Mouse (Mus musculus): ENCODE measurements around the gene Cuedc1.

The Cuedc1 gene

DNA sequence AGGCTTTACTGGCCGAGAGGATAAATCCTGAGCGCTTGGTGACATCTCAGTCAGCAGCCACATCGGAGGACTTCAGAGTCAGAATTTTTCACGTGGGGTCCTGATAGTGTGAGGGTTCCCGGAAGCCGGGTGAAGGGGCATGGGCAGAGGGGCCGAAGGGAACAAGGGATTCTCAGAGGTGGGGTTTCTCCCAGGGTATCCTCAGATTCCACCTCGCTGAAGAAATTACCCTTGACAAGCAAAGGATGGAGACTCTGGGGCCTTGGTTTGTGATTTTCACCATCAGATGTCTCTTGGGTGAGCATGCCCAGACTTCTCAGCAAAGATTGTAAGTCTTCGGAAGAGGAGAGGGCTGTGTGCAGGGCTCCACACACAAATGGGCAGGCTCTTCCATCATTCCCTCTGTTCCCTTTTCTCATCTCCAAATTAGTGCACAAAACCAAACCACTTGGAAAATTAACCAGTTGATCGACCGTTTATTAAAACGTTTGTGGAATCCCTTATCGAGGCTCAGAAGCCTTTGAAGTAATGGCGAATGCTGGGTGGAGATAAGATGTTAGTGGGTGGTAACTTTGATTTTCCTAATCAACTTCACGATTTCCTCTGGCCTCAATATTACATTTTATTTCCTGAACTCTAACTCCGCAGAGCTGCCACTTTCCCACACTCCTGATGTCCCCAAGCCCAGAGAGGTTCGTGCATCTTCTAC is at the start of gene Cuedc1:
Gene Cuedc1, plus strand, starts transcription at position 38 of the 709 bp plus-strand sequence.
- no peak for DNase-seq

GRCm38 (mm10) chr11:88048961-88049670 is 48.7 kb upstream of the Cuedc1 start:
- no peak for DNase-seq

- DNase-seq = no peak
Observed at GRCm38 (mm10) chr11:88049732-88050131, 48.1 kb upstream of the Cuedc1 start.

GRCm38 (mm10) chr11:88052638-88053037 is 45.2 kb upstream of the Cuedc1 start:
- no peak for DNase-seq

GRCm38 (mm10) chr11:88053821-88054220 is 44.0 kb upstream of the Cuedc1 start:
- no peak for DNase-seq

- DNase-seq = peak in 1 of 2 experiments; percentile 53
Observed at GRCm38 (mm10) chr11:88054589-88054988, 43.3 kb upstream of the Cuedc1 start.

DNA sequence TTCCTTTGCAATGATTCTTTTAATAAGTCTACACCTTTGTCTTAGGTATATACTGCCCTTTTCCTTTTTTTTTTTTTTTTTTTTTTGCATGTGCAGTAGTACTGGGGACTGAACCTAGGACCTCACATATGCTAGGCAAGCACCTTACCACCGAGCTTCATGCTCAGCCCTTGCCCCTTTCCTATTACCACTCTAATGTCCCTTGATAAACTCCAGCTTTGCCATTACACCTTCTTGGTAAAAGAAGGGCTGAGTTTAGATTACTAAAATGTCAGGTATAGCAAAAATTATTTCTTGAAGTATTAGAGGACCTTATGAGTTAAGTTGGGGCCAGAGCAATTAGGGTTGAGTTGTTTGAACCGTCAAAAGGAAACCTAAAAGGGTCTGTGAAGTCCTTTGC is 42.1 kb upstream of the Cuedc1 start:
- DNase-seq = no peak

GRCm38 (mm10) chr11:88057788-88058187 is 40.1 kb upstream of the Cuedc1 start:
- no peak for DNase-seq

GRCm38 (mm10) chr11:88059141-88059540 is 38.7 kb upstream of the Cuedc1 start:
- DNase-seq = no peak

- no peak for DNase-seq
Observed at GRCm38 (mm10) chr11:88061892-88062625, 35.8 kb upstream of the Cuedc1 start.

GRCm38 (mm10) chr11:88065732-88066131 is 32.1 kb upstream of the Cuedc1 start:
- DNase-seq = no peak

- DNase-seq = no peak
Observed at GRCm38 (mm10) chr11:88067191-88067585, 30.7 kb upstream of the Cuedc1 start.

DNA sequence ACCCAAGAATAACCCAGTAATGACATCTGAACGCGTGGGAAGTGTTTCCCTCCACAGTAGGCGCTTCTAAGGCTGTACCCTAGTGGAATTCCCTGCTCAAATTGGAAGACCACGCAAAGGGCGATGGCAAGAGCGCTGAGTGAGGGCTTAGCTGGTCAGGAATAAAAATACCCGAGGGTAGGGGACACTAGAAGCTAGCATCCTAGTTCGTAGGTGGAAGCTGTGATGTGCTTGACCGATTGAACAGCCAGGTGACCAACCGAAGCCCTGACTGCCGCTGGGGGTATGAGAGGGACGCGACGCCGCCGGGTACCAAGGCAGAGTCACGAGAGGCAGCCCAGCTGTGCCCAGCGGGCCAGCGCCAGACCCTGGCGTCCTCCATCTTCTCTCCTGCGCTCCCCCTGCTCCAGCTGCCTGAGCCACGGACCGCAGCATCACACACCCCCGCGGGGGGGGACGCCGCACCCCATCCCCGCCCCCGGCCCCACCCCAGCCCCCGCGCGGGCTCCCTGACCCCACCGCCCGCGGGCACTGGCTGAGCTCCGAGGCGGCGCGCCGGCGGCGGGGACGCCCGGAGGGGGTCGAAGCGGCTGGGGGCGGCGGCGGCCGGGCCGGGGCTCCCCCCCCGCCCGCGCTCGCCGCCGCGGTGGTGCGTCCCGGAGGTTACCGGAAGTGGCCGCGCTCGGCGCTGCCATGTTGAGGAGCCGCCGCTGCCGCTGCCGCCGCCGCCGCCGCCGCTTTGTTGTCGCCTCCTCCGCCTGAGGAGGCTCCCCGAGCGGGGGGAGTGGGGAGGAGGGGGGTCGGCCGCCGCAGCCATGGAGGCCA is 30.1 kb upstream of the Cuedc1 start, which contains the start of gene Vezf1:
Gene Vezf1, plus strand, starts transcription at position 694 of the 825 bp plus-strand sequence.
- DNase-seq = peak; percentile 67 to 74

DNA sequence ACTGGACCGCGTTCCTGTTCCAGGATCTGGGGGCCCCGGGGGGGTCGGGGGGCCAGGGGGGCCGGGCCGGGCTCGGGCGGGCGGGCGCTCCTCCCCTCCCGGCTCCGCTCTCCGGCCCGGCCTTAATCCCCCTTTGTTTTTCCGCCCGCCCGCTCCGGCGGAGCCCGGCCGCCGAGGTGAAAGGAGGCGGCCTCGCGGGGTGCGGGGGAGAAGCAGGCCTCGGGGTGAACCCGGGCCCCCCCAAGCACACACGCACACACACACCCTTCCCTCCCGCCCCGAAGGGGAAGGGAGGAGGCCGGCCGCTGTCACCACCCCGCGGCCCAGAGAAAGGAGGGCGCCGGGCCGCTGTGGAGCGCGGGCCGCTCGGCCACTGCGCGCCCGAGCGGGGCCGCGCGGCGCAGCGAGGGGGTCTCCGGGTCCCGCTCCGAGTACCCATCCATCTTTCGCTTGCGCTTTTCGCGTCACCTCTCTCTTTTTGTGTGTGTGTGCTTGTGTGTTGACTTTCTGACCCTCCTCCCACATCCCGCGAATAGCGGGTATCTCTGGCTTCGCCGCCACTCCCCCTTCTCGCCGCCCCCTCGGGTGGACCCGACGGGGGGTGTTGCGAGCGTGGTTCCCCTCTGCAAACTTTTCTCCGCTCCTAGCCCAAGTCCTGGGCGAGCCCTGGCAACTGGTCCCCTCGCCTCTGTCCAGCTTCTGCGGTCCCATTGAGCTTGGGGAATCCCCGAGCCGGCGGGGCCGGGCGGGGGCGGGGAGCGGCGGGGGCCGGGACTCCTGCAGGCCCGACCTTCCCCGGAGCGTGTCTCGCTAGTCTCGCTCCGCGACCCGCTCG is 29.2 kb upstream of the Cuedc1 start:
- peak; percentile 71 to 75 for DNase-seq

DNA sequence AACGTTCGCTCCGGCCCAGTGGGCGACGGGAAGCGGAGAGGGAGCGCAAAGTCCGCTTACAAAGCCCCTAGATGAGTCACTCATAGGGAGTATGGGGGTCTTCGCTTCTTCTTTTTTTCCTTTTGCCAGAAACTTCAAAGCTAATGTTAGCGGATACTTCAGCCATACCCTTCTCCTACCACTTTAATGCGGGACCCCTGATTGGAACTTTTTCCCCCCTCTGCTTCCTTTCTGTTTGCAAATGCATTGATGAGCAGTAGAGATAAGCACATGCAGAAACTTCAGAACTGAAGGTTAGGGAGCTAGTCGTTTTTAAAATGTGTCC is 28.6 kb upstream of the Cuedc1 start:
- DNase-seq = no peak

DNA sequence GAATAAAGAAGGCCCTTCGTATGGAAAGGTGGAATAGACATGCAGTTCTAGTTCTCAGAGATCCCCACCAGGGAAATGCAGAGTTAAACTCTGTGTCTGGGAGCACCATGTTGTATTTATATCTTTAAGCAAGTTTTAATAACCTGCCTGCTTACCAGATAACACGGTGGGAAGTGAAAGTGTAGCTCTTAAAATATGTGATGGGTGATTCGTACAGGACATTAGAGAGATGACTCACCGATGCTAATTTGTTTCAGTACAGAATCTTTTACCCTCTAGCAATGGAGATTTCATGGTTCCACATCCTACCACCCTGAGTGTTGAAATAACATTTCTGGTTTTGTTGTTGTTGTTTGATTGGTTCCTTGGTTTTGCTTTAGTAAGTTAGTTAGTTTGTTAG is 27.5 kb upstream of the Cuedc1 start:
- DNase-seq = no peak

DNA sequence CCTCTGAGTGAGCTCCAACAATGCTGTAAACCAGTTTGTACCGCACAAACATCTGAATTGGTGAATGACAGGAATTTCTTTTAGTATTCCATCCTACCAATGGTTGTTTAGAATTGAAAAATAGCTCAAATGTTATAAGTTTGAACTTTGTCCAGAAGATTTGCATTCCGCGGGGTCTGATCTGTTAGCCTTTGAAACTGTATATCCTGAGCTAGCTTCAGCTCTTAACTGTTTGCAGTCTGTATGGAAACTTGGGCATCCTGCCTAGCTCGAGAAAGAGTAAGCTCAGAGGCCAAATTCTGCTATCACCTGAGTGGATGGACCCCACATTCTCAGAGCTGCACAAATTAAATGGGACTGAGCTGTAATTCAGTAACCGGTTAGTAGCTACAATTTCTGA is 26.7 kb upstream of the Cuedc1 start:
- DNase-seq = no peak

DNA sequence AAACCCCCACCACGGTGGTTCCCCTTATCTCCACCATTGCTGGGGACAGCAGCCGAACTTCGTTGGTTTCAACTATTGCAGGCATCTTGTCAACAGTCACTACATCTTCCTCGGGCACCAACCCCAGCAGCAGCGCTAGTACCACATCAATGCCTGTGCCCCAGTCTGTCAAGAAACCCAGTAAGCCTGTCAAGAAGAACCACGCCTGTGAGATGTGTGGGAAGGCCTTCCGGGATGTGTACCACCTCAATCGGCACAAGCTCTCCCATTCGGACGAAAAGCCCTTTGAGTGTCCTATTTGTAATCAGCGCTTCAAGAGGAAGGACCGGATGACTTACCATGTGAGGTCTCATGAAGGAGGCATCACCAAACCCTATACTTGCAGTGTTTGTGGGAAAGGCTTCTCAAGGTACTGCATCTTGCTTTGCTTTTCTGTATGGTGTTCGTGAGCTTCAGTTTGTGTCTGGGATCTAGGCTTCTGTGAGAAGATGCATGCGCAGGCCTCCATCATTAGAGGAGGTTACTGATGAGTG is 24.4 kb upstream of the Cuedc1 start:
- DNase-seq = no peak

GRCm38 (mm10) chr11:88075701-88076100 is 22.2 kb upstream of the Cuedc1 start:
- no peak for DNase-seq

DNA sequence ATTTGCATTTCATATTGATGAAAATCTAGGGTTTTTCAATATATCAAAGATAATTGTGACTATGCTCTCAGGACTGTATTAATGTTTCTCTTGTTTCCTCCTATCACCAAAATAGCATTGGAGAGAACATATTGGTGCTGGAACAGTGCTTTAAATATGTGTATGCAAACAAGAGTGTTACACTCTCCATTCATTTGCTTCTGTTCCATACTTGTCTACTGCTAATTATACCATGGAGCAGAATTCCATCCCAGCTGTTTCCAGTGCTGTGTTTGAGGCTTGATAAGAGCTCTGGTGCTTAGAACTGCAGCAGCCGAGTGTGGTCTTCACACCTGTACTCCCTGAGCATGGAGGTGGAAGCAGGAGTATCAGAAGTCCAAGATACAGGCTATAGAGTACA is 21.5 kb upstream of the Cuedc1 start:
- DNase-seq = no peak

GRCm38 (mm10) chr11:88083699-88084098 is 14.2 kb upstream of the Cuedc1 start:
- DNase-seq = no peak

All from spleen, adult 18-20 months (tissue).